Mouse (Mus musculus): Measurements from ENCODE around the gene Gigyf1.

- TF ChIP-seq CTCF (IDR thresholded peaks at IDR 0.05; ENCODE audit: low read depth, low read length) (no peak), POLR2A (IDR thresholded peaks at IDR 0.05; ENCODE audit: borderline replicate concordance, low read depth, low read length) (no peak)
These were observed 50.0 kb downstream of the Gigyf1 start for GRCm38 (mm10) chr5:137568223-137568798.

All from bone marrow macrophage, adult 2 months (primary cell).